In the genomic region with DNA sequence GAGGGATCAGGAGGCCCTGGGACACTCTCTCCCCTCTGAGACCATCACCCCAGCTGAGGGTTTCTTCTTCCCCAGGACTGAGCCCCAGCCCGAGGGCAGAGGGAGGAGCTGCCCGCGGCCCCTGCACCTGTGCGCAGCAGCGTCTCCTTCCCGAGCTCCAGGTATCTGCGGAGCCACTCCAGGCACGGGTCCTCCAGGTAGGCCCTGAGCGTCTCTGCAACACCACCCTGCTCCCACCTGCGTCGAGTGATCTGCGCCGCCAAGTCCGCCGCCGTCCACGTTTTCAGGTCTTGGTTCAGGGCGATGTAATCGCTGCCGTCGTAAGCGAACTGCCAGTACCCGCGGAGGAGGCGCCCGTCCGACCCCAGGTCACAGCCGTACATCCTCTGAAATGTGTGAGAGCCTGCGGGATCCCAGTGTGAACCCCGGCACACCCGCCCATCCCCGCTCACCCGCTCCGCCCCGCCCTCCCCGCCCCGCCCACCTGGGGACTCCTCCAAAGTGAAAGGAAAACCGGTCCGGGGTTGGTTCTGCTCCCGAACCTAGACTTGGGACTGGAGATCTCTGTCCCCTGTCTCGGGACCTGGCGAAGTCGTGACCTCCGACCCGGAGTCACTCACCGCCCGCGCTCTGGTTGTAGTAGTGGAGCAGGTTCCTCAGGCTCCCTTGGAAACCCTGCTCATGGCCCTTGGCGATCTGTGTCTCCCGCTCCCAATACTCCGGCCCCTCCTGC, we compare ENCODE assay signal across 8 mouse cellular contexts. TPM values are rescaled to one million over a fixed set of nuclear protein-coding genes. Genes with fewer than 3 reads are reported as not detected.
A peak's percentile ranks its signal among the peaks of the same experiment; 100 is the strongest.
DNase-seq lines count a peak whose midpoint lies in the region; ATAC-seq and TF ChIP-seq lines count a peak whose summit lies in the region.

No protein-coding gene starts in this region.

- ATAC-seq in forebrain, embryonic 15.5 days (replicated peaks): no peak
- no peak for ATAC-seq in limb, embryonic 13.5 days (ENCODE audit: low FRiP score, low read depth)
- ATAC-seq in erythroblast, adult 5-6 weeks (replicated peaks; ENCODE audit: low FRiP score, poor library complexity, severe bottlenecking): no peak; the same call in 1 of the 2 replicates

- H3K27me3 ChIP-seq in forebrain, embryonic 15.5 days: peaks cover 70% of the 10 kb centered on the region
- peaks cover 87% of the 10 kb centered on the region for H3K27me3 ChIP-seq in limb, embryonic 13.5 days

- no peaks in the 10 kb centered on the region for H3K4me1 ChIP-seq in lung, adult 2 months (ENCODE audit: control insufficient read depth, insufficient read depth, low read length)
- peaks cover 9% of the 10 kb centered on the region; the same call in 1 of the 2 replicates for H3K4me1 ChIP-seq in forebrain, embryonic 15.5 days
- 0 out of 2 replicates have a peak, but pooled peaks cover 5% of the 10 kb centered on the region for H3K4me1 ChIP-seq in limb, embryonic 13.5 days

- intact Hi-C loops in left cerebral cortex, postnatal 14 days (cut with DNase I): no loop called here

- peak overlapping the region; percentile 83 for H3K4me3 ChIP-seq in lung, adult 2 months (replicated peaks; ENCODE audit: extremely low read depth, low read depth, low read length)
- peak overlapping the region; percentile 24 for H3K4me3 ChIP-seq in forebrain, embryonic 15.5 days
- H3K4me3 ChIP-seq in limb, embryonic 13.5 days: peak overlapping the region; percentile 36

- WGBS in lung, adult 2 months: 1% methylated on average over 51 of the region's 51 CpGs
- 1% methylated on average over 51 of the region's 51 CpGs for WGBS in forebrain, embryonic 15.5 days
- WGBS in limb, embryonic 13.5 days: under 1% methylated on average over 50 of the region's 51 CpGs

- no peak overlapping the region for H3K9ac ChIP-seq in forebrain, embryonic 15.5 days (replicated peaks)
- H3K9ac ChIP-seq in limb, embryonic 13.5 days: no peak overlapping the region

- H3K27ac ChIP-seq in forebrain, embryonic 15.5 days (replicated peaks): no peak overlapping the region
- H3K27ac ChIP-seq in limb, embryonic 13.5 days: no peak overlapping the region

- peak overlapping the region; percentile 31 for H3K4me2 ChIP-seq in forebrain, embryonic 15.5 days (replicated peaks)
- peak overlapping the region; percentile 58 for H3K4me2 ChIP-seq in limb, embryonic 13.5 days (replicated peaks)

- no peak for TF ChIP-seq CTCF in lung, adult 2 months (IDR thresholded peaks at IDR 0.05; ENCODE audit: insufficient read depth, low read length)

- DNase-seq in lung, adult 2 months: peak; percentile 33
- DNase-seq in lung, postnatal 4 days: no peak
- peak; percentile 21 to 38 for DNase-seq in natural killer cell, adult 2 months (ENCODE audit: low spot score in 2 of 2)
- no peak for DNase-seq in left cerebral cortex, postnatal 14 days (ENCODE audit: low spot score in 2 of 2)
- no peak for DNase-seq in adrenal gland, adult 18-20 months (ENCODE audit: low spot score in 2 of 2)

- no peaks in the 10 kb centered on the region for H3K9me3 ChIP-seq in forebrain, embryonic 15.5 days
- H3K9me3 ChIP-seq in limb, embryonic 13.5 days: no peaks in the 10 kb centered on the region

- no peaks in the 10 kb centered on the region for H3K36me3 ChIP-seq in forebrain, embryonic 15.5 days
- no peaks in the 10 kb centered on the region for H3K36me3 ChIP-seq in limb, embryonic 13.5 days

- no peak for TF ChIP-seq POLR2A in lung, adult 2 months (IDR thresholded peaks at IDR 0.05; ENCODE audit: borderline replicate concordance, extremely low read depth, low read depth, low read length)

RNA-seq across cellular contexts. Expression of gene Gm8909, which starts 0.9 kb away (rescaled TPM):
- 0.62 and 1.2 TPM in 2 replicates for polyA plus RNA-seq in lung, adult 2 months (2012; rRNA removed)
- polyA plus RNA-seq in forebrain, embryonic 15.5 days (2015; fragmentation: Nextera tagmentation; extraction: Ambion mirVana): not detected in 2 replicates
- polyA plus RNA-seq in limb, embryonic 13.5 days (2015; fragmentation: Nextera tagmentation; extraction: Ambion mirVana): not detected in 2 replicates
- total RNA-seq in erythroblast, adult 5-6 weeks (2015; ENCODE audit: low replicate concordance): not detected in 2 replicates
- total RNA-seq in erythroblast, adult 5-6 weeks (2017; ENCODE audit: low replicate concordance): not detected in 2 replicates
- not detected for total RNA-seq in left cerebral cortex, postnatal 14 days (2021)
- under 1 TPM in 1 of 2 experiments, not detected in 1; 0.90 TPM for total RNA-seq in adrenal gland, adult 18-20 months (2021)

RNA-seq across cellular contexts. Expression of gene H2-T3, which starts 22.6 kb away (rescaled TPM):
- 0.05 TPM in 1 of 2 replicates, not detected in the other for polyA plus RNA-seq in lung, adult 2 months (2012; rRNA removed)
- polyA plus RNA-seq in forebrain, embryonic 15.5 days (2015; fragmentation: Nextera tagmentation; extraction: Ambion mirVana): not detected in 2 replicates
- polyA plus RNA-seq in limb, embryonic 13.5 days (2015; fragmentation: Nextera tagmentation; extraction: Ambion mirVana): 0.09 TPM in 1 of 2 replicates, not detected in the other
- not detected in 2 replicates for total RNA-seq in erythroblast, adult 5-6 weeks (2015; ENCODE audit: low replicate concordance)
- total RNA-seq in erythroblast, adult 5-6 weeks (2017; ENCODE audit: low replicate concordance): not detected in 2 replicates
- not detected for total RNA-seq in left cerebral cortex, postnatal 14 days (2021)
- total RNA-seq in adrenal gland, adult 18-20 months (2021): not detected

RNA-seq across cellular contexts. Expression of gene Gm7030, which starts 38.2 kb away (rescaled TPM):
- not detected in 2 replicates for polyA plus RNA-seq in lung, adult 2 months (2012; rRNA removed)
- polyA plus RNA-seq in forebrain, embryonic 15.5 days (2015; fragmentation: Nextera tagmentation; extraction: Ambion mirVana): not detected in 2 replicates
- not detected in 2 replicates for polyA plus RNA-seq in limb, embryonic 13.5 days (2015; fragmentation: Nextera tagmentation; extraction: Ambion mirVana)
- not detected in 2 replicates for total RNA-seq in erythroblast, adult 5-6 weeks (2015; ENCODE audit: low replicate concordance)
- total RNA-seq in erythroblast, adult 5-6 weeks (2017; ENCODE audit: low replicate concordance): not detected in 2 replicates
- total RNA-seq in left cerebral cortex, postnatal 14 days (2021): not detected
- under 1 TPM; 0.53 to 0.67 TPM for total RNA-seq in adrenal gland, adult 18-20 months (2021)

RNA-seq across cellular contexts. Expression of gene Gm19684, which starts 46.0 kb away (rescaled TPM):
- polyA plus RNA-seq in lung, adult 2 months (2012; rRNA removed): 0.22 and 0.29 TPM in 2 replicates
- not detected in 2 replicates for polyA plus RNA-seq in forebrain, embryonic 15.5 days (2015; fragmentation: Nextera tagmentation; extraction: Ambion mirVana)
- not detected in 2 replicates for polyA plus RNA-seq in limb, embryonic 13.5 days (2015; fragmentation: Nextera tagmentation; extraction: Ambion mirVana)
- total RNA-seq in erythroblast, adult 5-6 weeks (2015; ENCODE audit: low replicate concordance): 1.5 TPM in 1 of 2 replicates, not detected in the other
- total RNA-seq in erythroblast, adult 5-6 weeks (2017; ENCODE audit: low replicate concordance): 0.84 TPM in 1 of 2 replicates, not detected in the other
- not detected for total RNA-seq in left cerebral cortex, postnatal 14 days (2021)
- under 1 TPM in 1 of 2 experiments, not detected in 1; 0.77 TPM for total RNA-seq in adrenal gland, adult 18-20 months (2021)

Comparison
In these comparisons a context has a peak if more than half of its experiments do, and no peak if none do; other contexts are left out.
1. DNase-seq: peak in lung, adult 2 months (single experiment) and natural killer cell, adult 2 months (2 of 2); none in lung, postnatal 4 days (0 of 2), left cerebral cortex, postnatal 14 days (0 of 2) and adrenal gland, adult 18-20 months (0 of 2).
2. H3K4me3 ChIP-seq: peak in every context shown above with its lines; median percentile 83 in lung, adult 2 months; 36 in limb, embryonic 13.5 days; 24 in forebrain, embryonic 15.5 days.